Mouse (Mus musculus): ENCODE measurements around the gene Ick. TPM values are rescaled to one million over a fixed set of nuclear protein-coding genes. Genes with fewer than 3 reads are reported as not detected.
"Not testable (repeated sequence)": the region's sequence is repeated elsewhere in the genome, so short reads cannot be mapped to it uniquely, and the experiment has no call there.

The Ick gene
- polyA plus RNA-seq, 1 experiment from 2014 or later: 34.6 TPM

DNA sequence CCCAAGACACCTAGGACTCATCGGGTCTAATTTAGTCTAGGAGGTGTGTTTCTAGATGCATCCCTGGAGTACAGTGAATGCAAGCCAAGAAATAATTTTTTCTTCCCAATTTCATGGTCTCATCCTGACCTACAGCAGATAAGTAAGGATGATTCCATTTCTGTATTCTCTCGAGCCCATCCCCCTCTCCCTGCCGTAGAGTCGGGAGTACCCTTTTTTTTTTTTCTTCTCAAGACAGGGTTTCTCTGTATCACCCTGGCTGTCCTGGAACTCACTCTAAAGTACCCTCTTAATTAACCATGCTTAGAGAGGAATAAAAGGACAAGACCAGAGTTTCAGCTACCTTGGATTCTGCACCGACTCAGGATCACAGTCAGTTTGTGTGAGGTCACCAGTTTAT, 69.2 kb downstream of the Ick start:
- Histone ChIP-seq H3K36me3 (ENCODE audit: poor library complexity, severe bottlenecking) (no peaks in the 10 kb centered on the region), H3K9me3 (replicated peaks) (no peaks in the 10 kb centered on the region), H3K4me1 (peaks cover 5% of the 10 kb centered on the region), H3K9ac (no peak overlapping the region), H3K27me3 (no peaks in the 10 kb centered on the region), H3K27ac (no peak overlapping the region), H3K4me2 (no peak overlapping the region), H3K4me3 (no peak overlapping the region)
- 82% methylated on average over 5 of the region's 5 CpGs for WGBS
- no peak for ATAC-seq

DNA sequence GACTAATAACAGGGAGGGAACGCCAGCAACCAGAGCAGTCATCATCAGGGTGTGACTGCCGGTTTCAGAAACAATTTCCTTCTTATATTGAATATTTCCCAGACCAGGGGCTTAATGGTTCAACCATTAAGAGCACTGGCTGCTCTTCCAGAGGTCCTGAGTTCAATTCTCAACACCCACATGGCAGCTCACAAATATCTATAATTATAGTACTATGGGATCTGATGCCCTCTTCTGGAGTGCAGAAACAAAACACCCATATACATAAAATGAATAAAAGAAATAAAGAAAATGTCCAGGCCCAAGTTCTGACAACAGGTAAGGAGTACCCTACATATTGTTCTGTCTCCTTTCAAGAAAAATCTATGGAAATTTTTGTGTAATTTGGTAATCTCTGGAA, 70.1 kb downstream of the Ick start:
- no peak for ATAC-seq
- Histone ChIP-seq H3K9me3 (replicated peaks) (no peaks in the 10 kb centered on the region), H3K4me2 (no peak overlapping the region), H3K4me3 (no peak overlapping the region), H3K36me3 (ENCODE audit: poor library complexity, severe bottlenecking) (no peaks in the 10 kb centered on the region), H3K9ac (no peak overlapping the region), H3K4me1 (peaks cover 5% of the 10 kb centered on the region), H3K27me3 (no peaks in the 10 kb centered on the region), H3K27ac (no peak overlapping the region)
- 93% methylated on average over 2 of the region's 2 CpGs for WGBS

DNA sequence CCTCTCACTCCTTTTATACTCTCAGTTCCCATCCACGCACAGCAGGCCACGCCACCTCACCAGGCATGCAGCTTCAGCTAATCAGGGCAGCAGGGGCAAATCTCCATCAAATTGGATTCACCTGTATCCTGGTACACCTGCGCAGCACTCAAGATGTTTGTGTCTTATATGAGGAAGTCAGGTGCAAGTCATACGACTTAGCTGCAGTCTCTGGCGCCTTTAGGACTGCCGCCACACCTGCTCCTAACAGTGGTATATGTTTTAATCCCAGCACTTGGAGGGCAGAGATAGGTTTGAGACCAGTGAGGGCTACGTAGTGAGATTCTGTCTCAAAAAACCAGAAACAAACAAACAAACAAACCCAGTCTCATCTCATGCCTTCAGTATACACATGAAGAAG, 73.5 kb downstream of the Ick start, which contains the start of gene Gsta4:
Gene Gsta4 (plus strand): TSS at position 301 of the 400 bp plus-strand sequence.
- H3K27me3 ChIP-seq; H3K4me2 ChIP-seq; H3K4me3 ChIP-seq; H3K36me3 ChIP-seq (ENCODE audit: poor library complexity, severe bottlenecking); H3K27ac ChIP-seq; H3K9ac ChIP-seq; ATAC-seq; H3K4me1 ChIP-seq; H3K9me3 ChIP-seq (replicated peaks): not testable (repeated sequence)
- WGBS: 97% methylated on average over 4 of the region's 7 CpGs

DNA sequence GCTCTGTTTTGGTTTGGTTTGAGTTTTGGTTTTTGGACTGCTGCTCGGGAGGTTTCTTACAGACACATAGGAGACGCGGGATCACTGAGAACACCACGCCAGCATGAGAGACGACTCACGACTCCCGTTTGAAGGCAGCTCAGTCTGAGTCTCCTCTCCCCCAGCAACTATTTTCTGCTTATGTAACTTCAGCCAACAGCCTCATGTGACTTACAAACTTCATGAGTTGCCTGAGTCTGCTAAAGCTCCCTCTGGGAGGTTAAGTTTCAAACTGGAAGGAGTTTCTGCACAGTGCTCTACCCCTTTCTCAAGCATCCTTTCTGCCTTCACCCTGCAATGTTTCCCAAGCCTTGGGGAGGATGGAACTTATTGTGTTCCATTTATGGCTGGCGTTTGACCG, 76.7 kb downstream of the Ick start:
- H3K4me1 ChIP-seq: peaks cover 3% of the 10 kb centered on the region
- WGBS: 94% methylated on average over 9 of the region's 9 CpGs
- no peaks in the 10 kb centered on the region for H3K27me3 ChIP-seq
- no peak overlapping the region for H3K27ac ChIP-seq
- H3K9me3 ChIP-seq (replicated peaks): no peaks in the 10 kb centered on the region
- H3K4me2 ChIP-seq: no peak overlapping the region
- no peaks in the 10 kb centered on the region for H3K36me3 ChIP-seq (ENCODE audit: poor library complexity, severe bottlenecking)
- ATAC-seq: no peak
- no peak overlapping the region for H3K9ac ChIP-seq
- no peak overlapping the region for H3K4me3 ChIP-seq

DNA sequence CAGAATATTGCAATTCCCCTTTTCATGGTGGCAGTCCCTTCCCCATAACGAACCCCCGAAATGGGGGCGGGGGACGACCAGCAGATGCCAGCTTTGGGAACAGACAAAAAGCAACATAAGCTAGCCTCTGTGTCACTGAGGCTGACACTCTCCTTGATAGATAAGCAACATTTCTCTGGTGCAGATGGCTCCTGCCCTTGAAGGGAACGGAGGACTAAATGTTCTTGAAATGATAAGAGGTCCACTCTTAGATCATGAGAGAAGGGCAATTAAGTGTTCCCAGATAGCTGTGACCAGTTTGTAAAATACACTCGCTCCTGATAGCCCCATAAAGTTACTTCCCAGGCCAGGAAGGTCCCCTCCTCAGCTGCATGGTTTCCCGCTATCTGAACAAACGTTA, 79.9 kb downstream of the Ick start:
- H3K4me1 ChIP-seq: peaks cover 22% of the 10 kb centered on the region
- H3K27ac ChIP-seq: no peak overlapping the region
- ATAC-seq: no peak
- H3K9ac ChIP-seq: no peak overlapping the region
- no peaks in the 10 kb centered on the region for H3K9me3 ChIP-seq (replicated peaks)
- 78% methylated on average over 8 of the region's 8 CpGs for WGBS
- no peaks in the 10 kb centered on the region for H3K36me3 ChIP-seq (ENCODE audit: poor library complexity, severe bottlenecking)
- no peak overlapping the region for H3K4me3 ChIP-seq
- no peak overlapping the region for H3K4me2 ChIP-seq
- no peaks in the 10 kb centered on the region for H3K27me3 ChIP-seq

DNA sequence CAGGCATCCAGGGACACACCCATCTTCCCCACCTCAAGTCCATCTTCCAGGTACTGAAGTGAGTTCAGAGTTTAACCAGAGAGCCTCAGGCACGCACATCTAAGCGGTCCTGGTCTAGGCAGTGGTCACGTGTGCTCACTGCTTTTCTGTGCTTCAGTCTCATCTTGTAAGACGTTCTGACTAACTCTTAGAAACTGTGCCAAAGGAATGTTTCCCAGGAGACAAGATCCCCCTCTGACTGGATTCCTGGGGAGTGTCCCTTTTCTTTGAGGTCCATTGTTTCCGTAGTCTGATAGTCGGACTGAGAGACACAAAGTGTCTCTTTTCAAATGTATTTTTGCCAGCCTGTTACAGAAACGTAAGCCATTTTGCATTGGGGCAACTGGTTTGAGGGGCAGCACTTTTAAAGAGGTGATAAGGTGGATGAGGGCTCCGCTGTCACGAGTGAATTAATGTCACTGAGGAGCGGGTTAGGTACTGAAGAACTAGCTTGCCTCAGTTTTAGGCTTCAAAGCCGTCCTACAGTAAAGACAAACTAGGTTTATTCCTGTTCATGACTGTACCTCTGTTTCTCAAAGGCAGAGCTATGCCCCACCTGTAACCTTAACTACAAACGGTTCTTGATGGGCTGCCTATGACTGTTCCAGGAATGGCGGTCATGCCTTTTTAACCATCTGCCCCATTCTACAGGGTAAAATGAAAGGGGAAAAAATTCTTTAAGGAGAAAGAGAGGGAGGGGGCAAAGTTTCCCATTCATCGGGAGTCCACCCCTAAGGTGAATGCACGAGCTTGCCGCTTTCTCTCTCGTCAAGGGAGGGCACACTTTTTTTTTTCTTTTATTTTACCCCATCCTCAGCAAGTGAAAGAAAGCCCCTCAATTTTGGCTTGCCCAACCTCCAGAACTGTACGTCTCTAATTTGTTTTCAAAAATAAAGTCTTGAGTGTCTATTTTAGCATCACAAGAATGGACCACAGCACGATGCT, 82.0 kb downstream of the Ick start:
- peak; percentile 20 for ATAC-seq

DNA sequence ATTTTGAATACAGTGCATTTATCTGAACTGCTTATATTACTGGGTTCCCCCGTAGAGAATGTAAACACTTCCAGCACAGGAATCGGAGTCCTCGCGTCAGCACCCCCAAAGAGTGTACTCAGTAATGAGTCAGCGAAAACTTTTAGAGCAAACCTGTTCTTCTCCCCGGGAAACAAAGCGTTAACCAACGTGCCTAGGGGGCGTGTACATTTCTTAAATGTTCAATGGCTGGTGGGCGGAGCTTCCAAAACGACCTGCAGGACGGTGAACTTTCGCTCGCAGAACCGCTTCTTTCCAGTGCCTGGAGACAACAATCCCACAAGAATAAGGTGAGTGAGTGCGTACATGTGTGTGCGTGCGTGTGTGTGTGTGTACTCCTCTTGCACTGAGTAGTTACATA, 82.7 kb downstream of the Ick start:
- Histone ChIP-seq H3K9ac (peak overlapping the region; percentile 27), H3K4me2 (peak overlapping the region; percentile 67), H3K27ac (no peak overlapping the region), H3K27me3 (no peaks in the 10 kb centered on the region), H3K36me3 (ENCODE audit: poor library complexity, severe bottlenecking) (no peaks in the 10 kb centered on the region), H3K4me3 (peak overlapping the region; percentile 38), H3K9me3 (replicated peaks) (no peaks in the 10 kb centered on the region), H3K4me1 (peaks cover 22% of the 10 kb centered on the region)
- peak; percentile 61 for ATAC-seq
- under 1% methylated on average over 18 of the region's 18 CpGs for WGBS

More for the DNA sequence above, 82.0 kb downstream of the Ick start:
- Histone ChIP-seq H3K4me1 (peaks cover 22% of the 10 kb centered on the region), H3K9ac (peak overlapping the region; percentile 27), H3K9me3 (replicated peaks) (no peaks in the 10 kb centered on the region), H3K4me2 (peak overlapping the region; percentile 67), H3K27me3 (no peaks in the 10 kb centered on the region), H3K27ac (no peak overlapping the region), H3K36me3 (ENCODE audit: poor library complexity, severe bottlenecking) (no peaks in the 10 kb centered on the region), H3K4me3 (peak overlapping the region; percentile 38)
- WGBS: 1% methylated on average over 19 of the region's 19 CpGs

DNA sequence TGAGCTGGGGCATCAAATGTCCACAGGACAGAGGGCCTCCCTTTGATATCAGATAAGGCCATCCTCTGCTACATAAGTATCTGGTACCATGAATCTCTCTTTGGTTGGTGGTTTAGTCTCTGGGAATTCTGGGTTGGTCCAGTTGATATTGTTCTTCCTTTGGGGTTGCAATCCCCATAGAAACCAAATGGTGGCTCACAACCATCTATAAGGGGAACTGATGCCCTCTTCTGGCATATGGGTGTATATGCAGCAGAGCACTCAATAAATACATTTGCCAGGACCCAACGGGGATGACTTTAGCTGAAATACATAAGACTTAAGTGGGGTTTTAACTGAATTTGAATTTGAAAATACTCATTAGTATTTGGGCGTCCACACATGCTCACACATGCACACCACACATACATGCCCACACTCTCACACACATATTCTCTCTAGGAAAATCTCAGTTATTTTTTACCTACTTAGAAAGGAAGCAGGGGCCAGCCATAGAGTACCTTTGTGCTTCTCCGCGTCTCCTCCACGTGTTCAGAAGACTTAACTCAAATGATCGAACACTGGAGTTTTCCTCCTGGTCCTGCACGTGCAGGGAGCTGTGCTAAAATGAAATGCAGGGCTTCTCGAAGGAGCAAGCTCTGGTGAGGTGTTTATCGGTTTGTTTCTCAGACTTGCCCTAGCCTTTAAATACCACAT, 85.1 kb downstream of the Ick start:
- Histone ChIP-seq H3K4me1 (peaks cover 22% of the 10 kb centered on the region), H3K9me3 (replicated peaks) (no peaks in the 10 kb centered on the region), H3K4me3 (no peak overlapping the region), H3K36me3 (ENCODE audit: poor library complexity, severe bottlenecking) (no peaks in the 10 kb centered on the region), H3K9ac (no peak overlapping the region), H3K27ac (no peak overlapping the region), H3K4me2 (no peak overlapping the region), H3K27me3 (no peaks in the 10 kb centered on the region)
- WGBS: 48% methylated on average over 9 of the region's 9 CpGs
- ATAC-seq: peak; percentile 45; the same call in 1 of the 2 replicates

DNA sequence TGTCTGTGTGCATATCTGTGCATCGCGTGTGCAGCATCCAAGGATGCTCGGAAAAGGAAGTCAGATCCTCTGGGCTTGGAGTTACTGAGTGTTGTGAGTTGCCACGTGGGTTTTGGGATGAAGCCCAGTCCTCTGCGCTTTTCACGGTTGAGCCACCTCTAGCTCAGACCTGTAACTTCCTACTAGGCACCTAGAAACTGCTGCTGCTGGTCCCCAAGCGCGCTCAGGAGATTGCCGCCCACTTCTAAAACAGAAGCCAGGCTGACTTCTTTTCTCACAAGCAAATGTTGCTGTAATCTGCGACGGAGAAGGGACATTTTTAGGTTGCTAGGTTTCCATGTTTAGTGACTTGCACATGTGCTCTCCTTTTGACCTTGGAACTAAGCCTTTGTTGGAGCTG, 86.0 kb downstream of the Ick start:
- H3K27ac ChIP-seq: no peak overlapping the region
- ATAC-seq: no peak
- H3K9me3 ChIP-seq (replicated peaks): no peaks in the 10 kb centered on the region
- peaks cover 22% of the 10 kb centered on the region for H3K4me1 ChIP-seq
- no peak overlapping the region for H3K9ac ChIP-seq
- no peaks in the 10 kb centered on the region for H3K36me3 ChIP-seq (ENCODE audit: poor library complexity, severe bottlenecking)
- 88% methylated on average over 11 of the region's 11 CpGs for WGBS
- no peak overlapping the region for H3K4me2 ChIP-seq
- no peak overlapping the region for H3K4me3 ChIP-seq
- H3K27me3 ChIP-seq: no peaks in the 10 kb centered on the region

DNA sequence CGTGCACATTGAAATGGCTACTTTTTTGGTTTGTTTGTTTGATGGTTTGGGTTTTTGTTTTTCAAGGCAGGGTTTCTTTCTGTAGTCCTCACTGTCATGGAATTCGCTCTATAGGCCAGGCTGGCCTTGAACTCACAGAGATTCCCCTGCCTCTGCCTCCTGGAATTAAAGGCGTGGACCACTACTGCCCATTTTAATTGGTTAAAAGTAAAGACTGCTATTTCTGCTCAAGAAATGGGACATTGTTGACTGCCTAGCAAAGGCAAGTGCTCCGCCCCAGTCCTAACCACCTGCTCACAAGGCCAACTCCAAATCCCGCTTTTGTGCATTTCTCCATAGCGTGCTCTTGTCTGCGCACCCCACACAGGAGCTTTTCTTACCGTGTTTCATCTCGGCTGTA, 88.8 kb downstream of the Ick start:
- no peak overlapping the region for H3K9ac ChIP-seq
- WGBS: 95% methylated on average over 9 of the region's 9 CpGs
- H3K4me1 ChIP-seq: no peaks in the 10 kb centered on the region
- H3K9me3 ChIP-seq (replicated peaks): no peaks in the 10 kb centered on the region
- no peak overlapping the region for H3K4me2 ChIP-seq
- no peak for ATAC-seq
- H3K27ac ChIP-seq: no peak overlapping the region
- H3K4me3 ChIP-seq: no peak overlapping the region
- H3K27me3 ChIP-seq: no peaks in the 10 kb centered on the region
- no peaks in the 10 kb centered on the region for H3K36me3 ChIP-seq (ENCODE audit: poor library complexity, severe bottlenecking)

DNA sequence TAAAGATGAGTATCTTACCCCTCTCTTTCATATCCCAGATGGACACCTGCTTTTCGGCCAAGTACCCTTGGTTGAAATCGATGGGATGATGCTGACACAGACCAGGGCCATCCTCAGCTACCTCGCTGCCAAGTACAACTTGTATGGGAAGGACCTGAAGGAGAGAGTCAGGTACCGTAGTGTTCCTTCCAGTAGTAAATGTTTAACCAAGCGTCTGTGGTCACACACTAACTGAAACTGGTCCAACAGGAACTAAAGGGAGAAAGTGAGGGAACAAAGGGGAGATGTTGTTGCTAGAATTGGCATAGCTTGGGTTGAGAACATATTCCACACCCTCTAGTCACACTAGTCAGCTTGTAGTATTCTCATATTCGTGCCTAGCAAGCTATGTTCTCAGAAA, 95.2 kb downstream of the Ick start:
- Histone ChIP-seq H3K36me3 (ENCODE audit: poor library complexity, severe bottlenecking) (no peaks in the 10 kb centered on the region), H3K9me3 (replicated peaks) (no peaks in the 10 kb centered on the region), H3K27me3 (no peaks in the 10 kb centered on the region), H3K4me1 (no peaks in the 10 kb centered on the region), H3K9ac (no peak overlapping the region), H3K27ac (no peak overlapping the region), H3K4me2 (no peak overlapping the region), H3K4me3 (no peak overlapping the region)
- 89% methylated on average over 6 of the region's 6 CpGs for WGBS
- ATAC-seq: no peak

DNA sequence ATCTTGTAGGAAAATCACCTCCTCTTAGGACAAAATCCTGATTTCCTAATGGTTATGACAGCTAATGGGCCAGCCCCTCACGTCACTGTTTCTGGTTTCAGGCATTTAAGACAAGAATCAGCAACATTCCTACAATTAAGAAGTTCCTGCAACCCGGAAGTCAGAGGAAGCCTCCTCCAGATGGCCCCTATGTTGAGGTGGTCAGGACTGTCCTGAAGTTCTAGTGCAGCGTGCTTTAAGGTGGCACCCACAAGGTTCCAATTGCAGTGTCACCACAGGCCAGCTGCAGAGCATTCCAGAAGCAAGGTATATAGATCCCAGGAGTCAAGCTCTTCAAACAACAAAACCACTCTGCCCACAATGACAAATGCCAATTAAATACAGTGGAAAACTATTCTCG, 100.0 kb downstream of the Ick start:
- H3K4me1 ChIP-seq: no peaks in the 10 kb centered on the region
- H3K9ac ChIP-seq: no peak overlapping the region
- H3K4me3 ChIP-seq: no peak overlapping the region
- H3K4me2 ChIP-seq: no peak overlapping the region
- WGBS: 85% methylated on average over 4 of the region's 4 CpGs
- ATAC-seq: no peak
- no peaks in the 10 kb centered on the region for H3K9me3 ChIP-seq (replicated peaks)
- no peaks in the 10 kb centered on the region for H3K36me3 ChIP-seq (ENCODE audit: poor library complexity, severe bottlenecking)
- H3K27me3 ChIP-seq: no peaks in the 10 kb centered on the region
- no peak overlapping the region for H3K27ac ChIP-seq
